Mouse (Mus musculus): Measurements from ENCODE around the gene Rtn1. TPM values are rescaled to one million over a fixed set of nuclear protein-coding genes. Genes with fewer than 3 reads are reported as not detected.

Gene Rtn1
- polyA plus RNA-seq, 1 experiment from 2014 or later: 8.4 TPM

GRCm38 (mm10) chr12:72229451-72230196 lies 179.2 kb downstream of the Rtn1 start:
- ATAC-seq (ENCODE audit: insufficient number of reproducible peaks, low FRiP score, low TSS enrichment, low read depth) (no peak), DNase-seq (ENCODE audit: low spot score) (no peak)
- H3K27me3 ChIP-seq (ENCODE audit: control insufficient read depth, insufficient read depth, low read length): no peaks in the 10 kb centered on the region
- no peaks in the 10 kb centered on the region for H3K4me1 ChIP-seq (ENCODE audit: control insufficient read depth, insufficient read depth, low read length)
- no peak overlapping the region for H3K4me2 ChIP-seq (ENCODE audit: low read depth, severe bottlenecking)
- 63% methylated on average over 8 of the region's 8 CpGs for WGBS
- H3K4me3 ChIP-seq (ENCODE audit: low read depth, low read length): no peak overlapping the region
- no peak overlapping the region for H3K9ac ChIP-seq (ENCODE audit: low read length)
- H3K36me3 ChIP-seq (ENCODE audit: control insufficient read depth, insufficient read depth, low read length): no peaks in the 10 kb centered on the region
- H3K9me3 ChIP-seq (ENCODE audit: control insufficient read depth, low read length): no peaks in the 10 kb centered on the region
- H3K27ac ChIP-seq (replicated peaks; ENCODE audit: low read depth, low read length): no peak overlapping the region

- DNase-seq (ENCODE audit: low spot score) (no peak), ATAC-seq (ENCODE audit: insufficient number of reproducible peaks, low FRiP score, low TSS enrichment, low read depth) (no peak)
- no peaks in the 10 kb centered on the region for H3K36me3 ChIP-seq (ENCODE audit: control insufficient read depth, insufficient read depth, low read length)
- 89% methylated on average over 6 of the region's 6 CpGs for WGBS
- no peaks in the 10 kb centered on the region for H3K27me3 ChIP-seq (ENCODE audit: control insufficient read depth, insufficient read depth, low read length)
- H3K4me2 ChIP-seq (ENCODE audit: low read depth, severe bottlenecking): no peak overlapping the region
- no peak overlapping the region for H3K9ac ChIP-seq (ENCODE audit: low read length)
- no peaks in the 10 kb centered on the region for H3K9me3 ChIP-seq (ENCODE audit: control insufficient read depth, low read length)
- H3K4me3 ChIP-seq (ENCODE audit: low read depth, low read length): no peak overlapping the region
- no peaks in the 10 kb centered on the region for H3K4me1 ChIP-seq (ENCODE audit: control insufficient read depth, insufficient read depth, low read length)
- H3K27ac ChIP-seq (replicated peaks; ENCODE audit: low read depth, low read length): no peak overlapping the region
Measured at GRCm38 (mm10) chr12:72227731-72228130, 181.1 kb downstream of the Rtn1 start.

DNA sequence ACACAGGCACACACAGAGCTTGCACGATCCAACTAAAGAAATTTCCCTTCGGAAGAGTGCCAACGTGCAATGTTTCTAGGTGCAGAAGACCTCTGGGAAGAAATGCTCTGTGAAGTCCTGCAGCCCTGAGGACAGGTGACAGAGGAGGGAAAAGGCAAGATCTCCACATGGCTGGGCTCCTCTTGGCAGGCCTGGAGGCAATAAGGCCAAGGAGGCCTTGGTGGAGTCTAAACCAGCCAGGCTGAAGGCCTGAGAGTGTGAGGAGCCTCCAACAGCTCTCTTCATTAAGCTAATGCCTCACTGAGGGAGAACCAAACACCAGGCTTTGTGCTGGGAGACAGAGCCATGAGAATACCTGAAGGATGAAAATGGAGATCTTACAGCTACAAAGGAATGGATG lies 183.5 kb downstream of the Rtn1 start:
- H3K27ac ChIP-seq (replicated peaks; ENCODE audit: low read depth, low read length): no peak overlapping the region
- no peak overlapping the region for H3K4me3 ChIP-seq (ENCODE audit: low read depth, low read length)
- DNase-seq (ENCODE audit: low spot score): no peak
- no peaks in the 10 kb centered on the region for H3K9me3 ChIP-seq (ENCODE audit: control insufficient read depth, low read length)
- H3K9ac ChIP-seq (ENCODE audit: low read length): no peak overlapping the region
- no peak overlapping the region for H3K4me2 ChIP-seq (ENCODE audit: low read depth, severe bottlenecking)
- ATAC-seq (ENCODE audit: insufficient number of reproducible peaks, low FRiP score, low TSS enrichment, low read depth): no peak
- H3K27me3 ChIP-seq (ENCODE audit: control insufficient read depth, insufficient read depth, low read length): no peaks in the 10 kb centered on the region
- H3K4me1 ChIP-seq (ENCODE audit: control insufficient read depth, insufficient read depth, low read length): no peaks in the 10 kb centered on the region
- 93% methylated on average over 3 of the region's 3 CpGs for WGBS
- H3K36me3 ChIP-seq (ENCODE audit: control insufficient read depth, insufficient read depth, low read length): no peaks in the 10 kb centered on the region

GRCm38 (mm10) chr12:72223557-72224102 lies 185.2 kb downstream of the Rtn1 start:
- no peak overlapping the region for H3K27ac ChIP-seq (replicated peaks; ENCODE audit: low read depth, low read length)
- H3K9me3 ChIP-seq (ENCODE audit: control insufficient read depth, low read length): no peaks in the 10 kb centered on the region
- ATAC-seq (ENCODE audit: insufficient number of reproducible peaks, low FRiP score, low TSS enrichment, low read depth) (no peak), DNase-seq (ENCODE audit: low spot score) (no peak)
- WGBS: 91% methylated on average over 16 of the region's 16 CpGs
- no peak overlapping the region for H3K4me2 ChIP-seq (ENCODE audit: low read depth, severe bottlenecking)
- H3K27me3 ChIP-seq (ENCODE audit: control insufficient read depth, insufficient read depth, low read length): no peaks in the 10 kb centered on the region
- no peaks in the 10 kb centered on the region; the same call in 1 of the 2 replicates for H3K4me1 ChIP-seq (ENCODE audit: control insufficient read depth, insufficient read depth, low read length)
- H3K9ac ChIP-seq (ENCODE audit: low read length): no peak overlapping the region
- H3K36me3 ChIP-seq (ENCODE audit: control insufficient read depth, insufficient read depth, low read length): no peaks in the 10 kb centered on the region
- H3K4me3 ChIP-seq (ENCODE audit: low read depth, low read length): no peak overlapping the region

DNA sequence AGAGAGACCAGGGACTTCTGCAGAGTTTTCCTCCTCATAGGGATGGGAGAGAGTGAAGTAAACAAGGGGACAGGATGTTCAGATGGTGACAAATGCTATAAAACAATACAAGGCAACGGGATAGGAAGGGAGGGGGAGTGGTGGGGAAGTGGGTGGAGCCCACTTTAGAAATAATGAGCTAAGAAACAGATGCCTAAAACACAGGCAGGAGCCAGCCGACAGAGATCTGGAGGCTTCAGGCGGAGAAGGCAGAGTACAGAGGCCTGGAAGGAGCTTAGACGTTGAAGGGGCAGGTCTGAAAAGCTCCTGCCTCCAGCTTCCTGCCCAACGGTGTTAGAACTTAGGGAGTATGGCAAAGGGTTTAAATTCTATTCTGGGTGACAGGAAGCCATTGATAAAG lies 195.3 kb downstream of the Rtn1 start:
- Histone ChIP-seq H3K9ac (ENCODE audit: low read length) (no peak overlapping the region), H3K4me1 (ENCODE audit: control insufficient read depth, insufficient read depth, low read length) (no peaks in the 10 kb centered on the region), H3K36me3 (ENCODE audit: control insufficient read depth, insufficient read depth, low read length) (no peaks in the 10 kb centered on the region), H3K9me3 (ENCODE audit: control insufficient read depth, low read length) (no peaks in the 10 kb centered on the region), H3K4me3 (ENCODE audit: low read depth, low read length) (no peak overlapping the region), H3K4me2 (ENCODE audit: low read depth, severe bottlenecking) (no peak overlapping the region), H3K27me3 (ENCODE audit: control insufficient read depth, insufficient read depth, low read length) (no peaks in the 10 kb centered on the region), H3K27ac (replicated peaks; ENCODE audit: low read depth, low read length) (no peak overlapping the region)
- DNase-seq (ENCODE audit: low spot score) (no peak), ATAC-seq (ENCODE audit: insufficient number of reproducible peaks, low FRiP score, low TSS enrichment, low read depth) (no peak)
- WGBS: 36% methylated on average over 5 of the region's 5 CpGs

- Histone ChIP-seq H3K36me3 (ENCODE audit: control insufficient read depth, insufficient read depth, low read length) (no peaks in the 10 kb centered on the region), H3K4me2 (ENCODE audit: low read depth, severe bottlenecking) (no peak overlapping the region), H3K4me3 (ENCODE audit: low read depth, low read length) (no peak overlapping the region), H3K27ac (replicated peaks; ENCODE audit: low read depth, low read length) (no peak overlapping the region), H3K27me3 (ENCODE audit: control insufficient read depth, insufficient read depth, low read length) (no peaks in the 10 kb centered on the region), H3K4me1 (ENCODE audit: control insufficient read depth, insufficient read depth, low read length) (no peaks in the 10 kb centered on the region), H3K9me3 (ENCODE audit: control insufficient read depth, low read length) (no peaks in the 10 kb centered on the region), H3K9ac (ENCODE audit: low read length) (no peak overlapping the region)
- WGBS: 91% methylated on average over 3 of the region's 3 CpGs
- DNase-seq (ENCODE audit: low spot score) (no peak), ATAC-seq (ENCODE audit: insufficient number of reproducible peaks, low FRiP score, low TSS enrichment, low read depth) (no peak)
Measured at GRCm38 (mm10) chr12:72200828-72201227, 208.0 kb downstream of the Rtn1 start.

DNA sequence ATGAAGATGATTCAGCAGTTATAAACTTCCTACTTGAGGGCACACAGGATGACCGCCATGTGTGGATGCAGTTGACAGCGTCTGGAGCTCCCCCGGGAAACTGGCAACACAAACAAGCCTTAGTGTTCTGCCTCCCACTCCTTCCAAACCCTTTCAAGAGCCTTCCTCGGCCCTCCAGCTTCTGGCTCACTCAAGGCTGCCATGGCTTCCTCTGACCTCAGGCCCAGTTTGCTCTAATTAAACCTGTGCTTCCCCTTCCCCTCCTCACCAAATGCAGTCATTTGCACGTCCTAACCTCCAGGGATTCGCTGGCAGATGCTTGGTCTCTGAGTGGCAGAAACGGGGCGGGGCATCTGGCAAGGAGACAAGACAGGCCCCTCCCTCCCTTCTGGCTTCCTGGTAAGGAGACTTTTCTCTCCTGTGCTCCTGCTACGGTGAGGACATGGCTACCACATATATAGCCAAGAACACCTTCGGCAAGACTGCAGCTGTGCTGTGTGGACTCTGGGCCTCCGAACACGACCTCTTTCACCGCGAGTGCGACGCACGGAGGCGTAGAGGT lies 210.8 kb downstream of the Rtn1 start:
- Histone ChIP-seq H3K4me3 (ENCODE audit: low read depth, low read length) (no peak overlapping the region), H3K4me2 (ENCODE audit: low read depth, severe bottlenecking) (no peak overlapping the region), H3K27ac (replicated peaks; ENCODE audit: low read depth, low read length) (no peak overlapping the region), H3K27me3 (ENCODE audit: control insufficient read depth, insufficient read depth, low read length) (no peaks in the 10 kb centered on the region), H3K36me3 (ENCODE audit: control insufficient read depth, insufficient read depth, low read length) (no peaks in the 10 kb centered on the region), H3K4me1 (ENCODE audit: control insufficient read depth, insufficient read depth, low read length) (no peaks in the 10 kb centered on the region), H3K9ac (ENCODE audit: low read length) (no peak overlapping the region), H3K9me3 (ENCODE audit: control insufficient read depth, low read length) (no peaks in the 10 kb centered on the region)
- WGBS: 58% methylated on average over 18 of the region's 18 CpGs
- no peak for ATAC-seq (ENCODE audit: insufficient number of reproducible peaks, low FRiP score, low TSS enrichment, low read depth)
- peak; percentile 32 for DNase-seq (ENCODE audit: low spot score)

DNA sequence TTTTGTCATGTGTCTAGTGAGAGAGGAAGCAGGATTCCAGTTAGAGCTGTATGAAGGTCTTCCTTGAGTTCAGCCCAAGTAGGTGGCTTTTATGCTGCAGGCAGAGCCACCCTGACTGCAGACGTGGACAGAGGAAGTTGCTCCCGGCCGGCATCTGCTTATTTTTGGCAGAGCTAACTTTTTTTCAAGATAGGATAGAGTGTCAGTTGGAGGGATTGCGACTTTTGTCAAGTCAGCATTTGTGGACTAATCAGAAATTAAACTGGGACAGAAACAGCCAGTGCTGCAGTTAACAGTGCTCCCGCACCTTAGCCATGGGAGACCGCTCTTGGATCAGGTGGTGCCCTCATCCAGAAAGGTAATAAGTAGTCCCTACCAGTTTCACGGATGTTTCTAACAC lies 211.4 kb downstream of the Rtn1 start:
- no peak overlapping the region for H3K4me3 ChIP-seq (ENCODE audit: low read depth, low read length)
- no peak overlapping the region for H3K27ac ChIP-seq (replicated peaks; ENCODE audit: low read depth, low read length)
- H3K4me2 ChIP-seq (ENCODE audit: low read depth, severe bottlenecking): no peak overlapping the region
- H3K4me1 ChIP-seq (ENCODE audit: control insufficient read depth, insufficient read depth, low read length): no peaks in the 10 kb centered on the region
- no peaks in the 10 kb centered on the region for H3K9me3 ChIP-seq (ENCODE audit: control insufficient read depth, low read length)
- H3K9ac ChIP-seq (ENCODE audit: low read length): no peak overlapping the region
- ATAC-seq (ENCODE audit: insufficient number of reproducible peaks, low FRiP score, low TSS enrichment, low read depth): no peak
- 78% methylated on average over 7 of the region's 7 CpGs for WGBS
- H3K36me3 ChIP-seq (ENCODE audit: control insufficient read depth, insufficient read depth, low read length): no peaks in the 10 kb centered on the region
- DNase-seq (ENCODE audit: low spot score): no peak
- no peaks in the 10 kb centered on the region for H3K27me3 ChIP-seq (ENCODE audit: control insufficient read depth, insufficient read depth, low read length)
